ENCODE assay signal across 8 mouse cellular contexts in genomic region chr2:30078760-30079159, GRCm38 (mm10). TPM values are rescaled to one million over a fixed set of nuclear protein-coding genes. Genes with fewer than 3 reads are reported as not detected.
DNase-seq lines count a peak whose midpoint lies in the region; ATAC-seq and TF ChIP-seq lines count a peak whose summit lies in the region.
"Had no signal": no experiment of that assay in that cellular context is flagged by ENCODE, and none has a peak within 500 bp of the region (broad histone marks: within the 10 kb centered on the region; RNA-seq: fewer than 3 reads in every experiment).

No protein-coding gene starts in this region.

- no peak for TF ChIP-seq POLR2A in lung, adult 2 months (IDR thresholded peaks at IDR 0.05; ENCODE audit: borderline replicate concordance, extremely low read depth, low read depth, low read length)

- TF ChIP-seq CTCF in intestine, postnatal 0 days (IDR thresholded peaks at IDR 0.05; ENCODE audit: low read depth) = no peak
- no peak for TF ChIP-seq CTCF in lung, adult 2 months (IDR thresholded peaks at IDR 0.05; ENCODE audit: insufficient read depth, low read length)

- H3K4me1 ChIP-seq in kidney, embryonic 16.5 days (ENCODE audit: insufficient read depth, low read length) = peaks cover 14% of the 10 kb centered on the region
- no peaks in the 10 kb centered on the region for H3K4me1 ChIP-seq in intestine, postnatal 0 days (replicated peaks; ENCODE audit: control insufficient read depth, insufficient read depth, low read length)
- H3K4me1 ChIP-seq in lung, adult 2 months (ENCODE audit: control insufficient read depth, insufficient read depth, low read length) = no peaks in the 10 kb centered on the region

- DNase-seq in kidney, postnatal 10 days = no peak
- peak; percentile 31 for DNase-seq in thymus, postnatal 0 days (ENCODE audit: low spot score)
- no peak for DNase-seq in thymus, postnatal 10 days (ENCODE audit: low spot score in 2 of 2)
- no peak for DNase-seq in Muller cell, postnatal 12 days (ENCODE audit: inconsistent ontology term)
- no peak for DNase-seq in lung, adult 2 months

- no peak for ATAC-seq in kidney, embryonic 16.5 days (ENCODE audit: low FRiP score, low TSS enrichment)
- no peak for ATAC-seq in intestine, postnatal 0 days
- ATAC-seq: Patski had no signal

- H3K9ac ChIP-seq in kidney, embryonic 16.5 days (replicated peaks; ENCODE audit: low read length) = peak overlapping the region; percentile 66
- no peak overlapping the region for H3K9ac ChIP-seq in intestine, postnatal 0 days (ENCODE audit: low read depth, low read length)

- peak overlapping the region; percentile 84 for H3K27ac ChIP-seq in kidney, embryonic 16.5 days (ENCODE audit: low read length)
- no peak overlapping the region for H3K27ac ChIP-seq in intestine, postnatal 0 days (ENCODE audit: low read depth, low read length)

- H3K27me3 ChIP-seq in kidney, embryonic 16.5 days (ENCODE audit: insufficient read depth, low read length) = no peaks in the 10 kb centered on the region
- no peaks in the 10 kb centered on the region for H3K27me3 ChIP-seq in intestine, postnatal 0 days (replicated peaks; ENCODE audit: control insufficient read depth, insufficient read depth, low read length)
- H3K27me3 ChIP-seq: Patski had no signal

- H3K9me3 ChIP-seq in kidney, embryonic 16.5 days (ENCODE audit: low read length) = no peaks in the 10 kb centered on the region
- H3K9me3 ChIP-seq in intestine, postnatal 0 days (ENCODE audit: control insufficient read depth) = no peaks in the 10 kb centered on the region

- H3K4me3 ChIP-seq in kidney, embryonic 16.5 days (ENCODE audit: low read length) = peak overlapping the region; percentile 63
- no peak overlapping the region for H3K4me3 ChIP-seq in intestine, postnatal 0 days (ENCODE audit: low read depth, low read length)
- H3K4me3 ChIP-seq in lung, adult 2 months (replicated peaks; ENCODE audit: extremely low read depth, low read depth, low read length) = no peak overlapping the region

- 69% methylated on average over 4 of the region's 4 CpGs for WGBS in kidney, embryonic 16.5 days
- WGBS in intestine, postnatal 0 days = 60% methylated on average over 4 of the region's 4 CpGs
- 52% methylated on average over 4 of the region's 4 CpGs for WGBS in lung, adult 2 months

- peaks cover 4% of the 10 kb centered on the region; the same call in 1 of the 2 replicates for H3K36me3 ChIP-seq in kidney, embryonic 16.5 days (ENCODE audit: insufficient read depth, low read length)
- no peaks in the 10 kb centered on the region for H3K36me3 ChIP-seq in intestine, postnatal 0 days (ENCODE audit: control insufficient read depth, insufficient read depth)

- peak overlapping the region; percentile 93 for H3K4me2 ChIP-seq in kidney, embryonic 16.5 days (replicated peaks; ENCODE audit: low read depth, low read length)
- H3K4me2 ChIP-seq in intestine, postnatal 0 days (replicated peaks; ENCODE audit: low read depth) = 0 out of 2 replicates have a peak overlapping the region, but pooled peaks have one; percentile 91

RNA-seq across cellular contexts. Expression of gene Pkn3, which starts 1.3 kb away (rescaled TPM):
- 13.5 and 15.9 TPM in 2 replicates for polyA plus RNA-seq in kidney, embryonic 16.5 days (2015; fragmentation: Nextera tagmentation; extraction: Ambion mirVana)
- 3.5 and 3.7 TPM in 2 replicates for polyA plus RNA-seq in thymus, postnatal 0 days (2015; fragmentation: Nextera tagmentation; extraction: Ambion mirVana)
- 2.8 and 3.4 TPM in 2 replicates for polyA plus RNA-seq in intestine, postnatal 0 days (2015; fragmentation: Nextera tagmentation; extraction: Ambion mirVana)
- polyA plus RNA-seq in lung, adult 2 months (2012; rRNA removed) = 29.0 and 31.3 TPM in 2 replicates

RNA-seq across cellular contexts. Expression of gene Zdhhc12, which starts 14.7 kb away (rescaled TPM):
- polyA plus RNA-seq in kidney, embryonic 16.5 days (2015; fragmentation: Nextera tagmentation; extraction: Ambion mirVana) = 41.6 and 42.6 TPM in 2 replicates
- polyA plus RNA-seq in thymus, postnatal 0 days (2015; fragmentation: Nextera tagmentation; extraction: Ambion mirVana) = 28.8 and 29.5 TPM in 2 replicates
- 90.9 and 91.3 TPM in 2 replicates for polyA plus RNA-seq in intestine, postnatal 0 days (2015; fragmentation: Nextera tagmentation; extraction: Ambion mirVana)
- polyA plus RNA-seq in lung, adult 2 months (2012; rRNA removed) = 63.0 and 65.3 TPM in 2 replicates

RNA-seq across cellular contexts. Expression of gene Set, which starts 21.6 kb away (rescaled TPM):
- 430 and 458 TPM in 2 replicates for polyA plus RNA-seq in kidney, embryonic 16.5 days (2015; fragmentation: Nextera tagmentation; extraction: Ambion mirVana)
- 418 and 429 TPM in 2 replicates for polyA plus RNA-seq in thymus, postnatal 0 days (2015; fragmentation: Nextera tagmentation; extraction: Ambion mirVana)
- 174 and 180 TPM in 2 replicates for polyA plus RNA-seq in intestine, postnatal 0 days (2015; fragmentation: Nextera tagmentation; extraction: Ambion mirVana)
- 35.5 and 39.7 TPM in 2 replicates for polyA plus RNA-seq in lung, adult 2 months (2012; rRNA removed)

RNA-seq across cellular contexts. Expression of gene Wdr34, which starts 30.1 kb away (rescaled TPM):
- 42.5 and 44.1 TPM in 2 replicates for polyA plus RNA-seq in kidney, embryonic 16.5 days (2015; fragmentation: Nextera tagmentation; extraction: Ambion mirVana)
- polyA plus RNA-seq in thymus, postnatal 0 days (2015; fragmentation: Nextera tagmentation; extraction: Ambion mirVana) = 13.6 and 15.4 TPM in 2 replicates
- 4.9 and 5.9 TPM in 2 replicates for polyA plus RNA-seq in intestine, postnatal 0 days (2015; fragmentation: Nextera tagmentation; extraction: Ambion mirVana)
- polyA plus RNA-seq in lung, adult 2 months (2012; rRNA removed) = 27.1 and 31.3 TPM in 2 replicates

RNA-seq across cellular contexts. Expression of gene Zer1, which starts 45.6 kb away (rescaled TPM):
- 5.6 and 8.0 TPM in 2 replicates for polyA plus RNA-seq in kidney, embryonic 16.5 days (2015; fragmentation: Nextera tagmentation; extraction: Ambion mirVana)
- polyA plus RNA-seq in thymus, postnatal 0 days (2015; fragmentation: Nextera tagmentation; extraction: Ambion mirVana) = 5.6 and 9.6 TPM in 2 replicates
- polyA plus RNA-seq in intestine, postnatal 0 days (2015; fragmentation: Nextera tagmentation; extraction: Ambion mirVana) = 2.6 and 2.8 TPM in 2 replicates
- polyA plus RNA-seq in lung, adult 2 months (2012; rRNA removed) = 52.0 and 56.6 TPM in 2 replicates
